Mouse (Mus musculus) forebrain, embryonic 15.5 days (tissue): ENCODE data around the gene Ablim2. TPM values are rescaled to one million over a fixed set of nuclear protein-coding genes. Genes with fewer than 3 reads are reported as not detected.
A peak's percentile ranks its signal among the peaks of the same experiment; 100 is the strongest.

Experiments
- ATAC-seq: fragments of 200-750 bp; cut with Nextera tagmentation; replicated peaks from 2 replicates; pipeline ENCODE4 v1.8.0; 2017; ENCODE audit warnings: mild to moderate bottlenecking, moderate TSS enrichment, moderate library complexity
- H3K27ac ChIP-seq: fragments of 300-500 bp; sonication (generic); replicated peaks from 2 replicates; pipeline ENCODE4 v1.5.1; 2015; ENCODE audit warnings: mild to moderate bottlenecking, inconsistent platforms
- H3K27me3 ChIP-seq: fragments of 300-500 bp; sonication (generic); 2 replicates; pipeline ENCODE4 v1.6.1; 2015; ENCODE audit warnings: inconsistent platforms
- H3K36me3 ChIP-seq: fragments of 300-500 bp; sonication (generic); 2 replicates; pipeline ENCODE4 v1.6.1; 2015; ENCODE audit warnings: mild to moderate bottlenecking, inconsistent platforms
- H3K4me1 ChIP-seq: fragments of 300-500 bp; sonication (generic); 2 replicates; pipeline ENCODE4 v1.6.1; 2015; ENCODE audit warnings: inconsistent platforms
- H3K4me2 ChIP-seq: fragments of 300-500 bp; sonication (generic); replicated peaks from 2 replicates; pipeline ENCODE4 v1.6.1; 2015; ENCODE audit warnings: mild to moderate bottlenecking, inconsistent platforms
- H3K4me3 ChIP-seq: fragments of 300-500 bp; sonication (generic); 2 replicates; pipeline ENCODE4 v1.5.1; 2015; ENCODE audit warnings: mild to moderate bottlenecking, inconsistent platforms
- H3K9ac ChIP-seq: fragments of 300-500 bp; sonication (generic); replicated peaks from 2 replicates; pipeline ENCODE4 v1.6.1; 2015; ENCODE audit warnings: mild to moderate bottlenecking, inconsistent platforms
- H3K9me3 ChIP-seq: fragments of 300-500 bp; sonication (generic); 2 replicates; pipeline ENCODE4 v1.6.1; 2016; ENCODE audit warnings: inconsistent platforms
- WGBS: fragments of 180-500 bp; shearing (Covaris S2); methylation state at CpG from one replicate; pipeline ENCODE4 v1.1.7; 2015; ENCODE audit warnings: mixed read lengths; 5-methylcytosine and 5-hydroxymethylcytosine counted together
- polyA plus RNA-seq: library from polyadenylated mRNA; unstranded; fragments of >200 nt; fragmentation: Nextera tagmentation; extraction: Ambion mirVana; gene quantifications from 2 replicates; pipeline ENCODE4 v1.2.1, GENCODE M21; 2015

The Ablim2 gene
- 8.5 and 9.1 TPM in 2 replicates for polyA plus RNA-seq

- no peaks in the 10 kb centered on the region for H3K9me3 ChIP-seq
- peaks cover 34% of the 10 kb centered on the region for H3K27me3 ChIP-seq
- WGBS: under 1% methylated on average over 34 of the region's 35 CpGs
- H3K27ac ChIP-seq: peak within 1 kb of the TSS; percentile 76
- no peaks in the 10 kb centered on the region for H3K36me3 ChIP-seq
- H3K4me2 ChIP-seq: peak within 1 kb of the TSS; percentile 93
- peaks cover 12% of the 10 kb centered on the region for H3K4me1 ChIP-seq
- H3K9ac ChIP-seq: peak within 1 kb of the TSS; percentile 55
- ATAC-seq: peak; percentile 98
- H3K4me3 ChIP-seq: peak within 1 kb of the TSS; percentile 64
Measured at GRCm38 (mm10) chr5:35757639-35758001, at the start of gene Ablim2. Gene Ablim2 (plus strand): TSS chr5:35757880.

GRCm38 (mm10) chr5:35710481-35710880 is 47.2 kb upstream of the Ablim2 start:
- Histone ChIP-seq H3K27me3 (no peaks in the 10 kb centered on the region), H3K9ac (no peak overlapping the region), H3K4me1 (no peaks in the 10 kb centered on the region), H3K36me3 (no peaks in the 10 kb centered on the region), H3K4me3 (no peak overlapping the region), H3K4me2 (no peak overlapping the region), H3K27ac (no peak overlapping the region), H3K9me3 (no peaks in the 10 kb centered on the region)
- WGBS: 74% methylated on average over 3 of the region's 3 CpGs
- no peak for ATAC-seq

DNA sequence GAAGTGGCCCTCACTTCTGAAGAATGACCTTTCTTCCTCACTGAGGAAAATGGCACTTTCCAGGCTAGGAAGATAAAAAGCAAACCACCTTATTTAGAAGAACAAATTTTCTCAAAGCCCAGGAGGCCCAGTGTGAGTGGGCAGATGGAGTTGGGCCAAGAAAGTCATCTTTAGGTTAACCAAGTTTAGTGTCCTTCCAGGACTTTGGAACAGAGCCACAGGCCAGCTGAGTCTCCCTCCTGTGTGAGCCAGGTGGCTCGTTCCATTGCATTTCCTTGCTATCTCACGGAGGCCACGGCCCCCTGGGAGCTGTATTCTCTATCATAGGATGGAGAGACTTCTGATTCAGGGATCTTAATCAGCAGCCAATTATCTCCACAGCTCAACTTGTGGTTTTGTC is 46.7 kb upstream of the Ablim2 start:
- H3K4me1 ChIP-seq: no peaks in the 10 kb centered on the region
- WGBS: 55% methylated on average over 3 of the region's 3 CpGs
- H3K9me3 ChIP-seq: no peaks in the 10 kb centered on the region
- no peak overlapping the region for H3K4me2 ChIP-seq
- no peak overlapping the region for H3K9ac ChIP-seq
- H3K36me3 ChIP-seq: no peaks in the 10 kb centered on the region
- H3K27me3 ChIP-seq: no peaks in the 10 kb centered on the region
- no peak for ATAC-seq
- H3K4me3 ChIP-seq: no peak overlapping the region
- H3K27ac ChIP-seq: no peak overlapping the region

GRCm38 (mm10) chr5:35712517-35712916 is 45.2 kb upstream of the Ablim2 start:
- H3K9me3 ChIP-seq: no peaks in the 10 kb centered on the region
- no peaks in the 10 kb centered on the region for H3K4me1 ChIP-seq
- 78% methylated on average over 5 of the region's 5 CpGs for WGBS
- no peak overlapping the region for H3K4me3 ChIP-seq
- no peak overlapping the region for H3K9ac ChIP-seq
- no peaks in the 10 kb centered on the region for H3K27me3 ChIP-seq
- H3K27ac ChIP-seq: no peak overlapping the region
- H3K36me3 ChIP-seq: no peaks in the 10 kb centered on the region
- H3K4me2 ChIP-seq: no peak overlapping the region
- ATAC-seq: no peak

- H3K9ac ChIP-seq: no peak overlapping the region
- H3K4me2 ChIP-seq: no peak overlapping the region
- no peaks in the 10 kb centered on the region for H3K36me3 ChIP-seq
- H3K27ac ChIP-seq: no peak overlapping the region
- WGBS: 51% methylated on average over 13 of the region's 13 CpGs
- no peaks in the 10 kb centered on the region for H3K4me1 ChIP-seq
- peak; percentile 89 for ATAC-seq
- H3K4me3 ChIP-seq: no peak overlapping the region
- H3K27me3 ChIP-seq: no peaks in the 10 kb centered on the region
- H3K9me3 ChIP-seq: no peaks in the 10 kb centered on the region
Measured at GRCm38 (mm10) chr5:35713649-35714354, 43.9 kb upstream of the Ablim2 start.

- Histone ChIP-seq H3K27ac (no peak overlapping the region), H3K9ac (no peak overlapping the region), H3K4me3 (no peak overlapping the region), H3K27me3 (no peaks in the 10 kb centered on the region), H3K9me3 (no peaks in the 10 kb centered on the region), H3K36me3 (no peaks in the 10 kb centered on the region), H3K4me1 (no peaks in the 10 kb centered on the region), H3K4me2 (no peak overlapping the region)
- WGBS: 82% methylated on average over 5 of the region's 5 CpGs
- ATAC-seq: no peak
Measured at GRCm38 (mm10) chr5:35717455-35717854, 40.2 kb upstream of the Ablim2 start.

DNA sequence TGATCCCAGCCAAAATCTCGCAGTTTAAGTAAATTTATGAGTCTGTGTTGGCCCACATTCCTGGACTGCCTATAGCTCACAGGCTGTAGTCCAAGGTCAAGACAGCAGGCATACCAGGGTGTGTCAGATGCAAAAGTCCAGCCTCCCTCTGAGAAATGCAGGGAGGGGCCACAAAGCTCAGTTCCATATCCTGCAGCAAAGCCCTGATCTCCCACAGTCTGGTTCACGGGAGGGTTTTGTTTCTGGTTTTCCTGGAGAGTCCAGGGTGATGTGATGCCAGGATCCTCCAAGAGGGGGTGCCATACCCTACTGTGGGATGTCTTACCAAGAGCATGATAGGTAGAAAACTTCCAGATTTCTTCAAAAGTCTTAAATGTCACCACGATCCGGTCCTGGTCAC is 39.7 kb upstream of the Ablim2 start:
- no peaks in the 10 kb centered on the region for H3K27me3 ChIP-seq
- no peaks in the 10 kb centered on the region for H3K4me1 ChIP-seq
- no peak overlapping the region for H3K27ac ChIP-seq
- no peaks in the 10 kb centered on the region for H3K36me3 ChIP-seq
- 63% methylated on average over 4 of the region's 4 CpGs for WGBS
- H3K9me3 ChIP-seq: no peaks in the 10 kb centered on the region
- no peak for ATAC-seq
- H3K4me3 ChIP-seq: no peak overlapping the region
- H3K4me2 ChIP-seq: no peak overlapping the region
- no peak overlapping the region for H3K9ac ChIP-seq

DNA sequence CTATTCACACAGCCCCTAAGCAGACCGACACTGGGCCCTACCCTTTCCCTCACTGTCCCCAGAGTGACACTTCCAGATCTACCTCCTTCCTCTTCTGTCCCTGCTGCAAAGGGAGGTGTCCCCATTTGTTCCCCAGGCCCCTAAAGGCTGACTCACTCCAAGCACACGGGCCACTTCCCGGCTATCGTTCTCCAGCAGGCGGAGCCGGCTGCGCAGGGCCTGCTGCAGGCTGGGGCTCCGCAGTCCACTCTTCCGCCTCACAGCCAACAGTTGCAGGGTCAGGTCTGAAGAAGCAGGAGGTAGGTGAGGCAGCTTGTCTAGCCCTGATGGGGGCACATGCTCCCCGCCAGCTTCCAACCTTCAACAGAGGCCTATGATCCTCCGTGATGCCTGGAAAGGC is 38.9 kb upstream of the Ablim2 start:
- H3K27ac ChIP-seq: no peak overlapping the region
- H3K9me3 ChIP-seq: no peaks in the 10 kb centered on the region
- no peaks in the 10 kb centered on the region for H3K4me1 ChIP-seq
- H3K36me3 ChIP-seq: no peaks in the 10 kb centered on the region
- no peak overlapping the region for H3K4me3 ChIP-seq
- 84% methylated on average over 11 of the region's 11 CpGs for WGBS
- no peak for ATAC-seq
- H3K4me2 ChIP-seq: no peak overlapping the region
- H3K9ac ChIP-seq: no peak overlapping the region
- no peaks in the 10 kb centered on the region for H3K27me3 ChIP-seq

DNA sequence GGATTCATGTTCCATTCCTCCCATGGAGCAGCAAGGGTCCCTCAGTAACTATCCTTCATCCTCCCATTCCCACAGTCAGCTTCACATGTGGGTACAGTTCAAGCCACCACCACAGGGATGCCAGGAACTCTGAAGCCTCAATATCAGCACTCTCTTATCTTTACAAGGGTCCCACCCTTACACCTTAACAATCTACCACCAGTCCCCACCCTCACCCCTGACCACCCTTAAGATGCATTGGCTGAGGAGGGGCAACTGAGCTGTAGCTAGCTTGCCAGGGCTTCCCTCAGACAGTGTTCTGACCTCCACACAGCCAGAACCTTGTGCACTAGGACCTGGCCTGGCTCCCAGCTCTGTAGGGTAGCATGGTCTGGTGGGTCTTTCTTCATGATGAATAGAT is 38.3 kb upstream of the Ablim2 start:
- ATAC-seq: no peak
- H3K4me3 ChIP-seq: no peak overlapping the region
- H3K4me2 ChIP-seq: no peak overlapping the region
- H3K4me1 ChIP-seq: no peaks in the 10 kb centered on the region
- H3K27me3 ChIP-seq: no peaks in the 10 kb centered on the region
- H3K27ac ChIP-seq: no peak overlapping the region
- no peaks in the 10 kb centered on the region for H3K9me3 ChIP-seq
- no peak overlapping the region for H3K9ac ChIP-seq
- no peaks in the 10 kb centered on the region for H3K36me3 ChIP-seq

GRCm38 (mm10) chr5:35719880-35720279 is 37.8 kb upstream of the Ablim2 start:
- no peak overlapping the region for H3K4me3 ChIP-seq
- no peaks in the 10 kb centered on the region for H3K4me1 ChIP-seq
- H3K4me2 ChIP-seq: no peak overlapping the region
- no peak overlapping the region for H3K9ac ChIP-seq
- no peaks in the 10 kb centered on the region for H3K27me3 ChIP-seq
- H3K36me3 ChIP-seq: no peaks in the 10 kb centered on the region
- 88% methylated on average over 1 of the region's 1 CpGs for whole genome bisulfite sequencing
- no peaks in the 10 kb centered on the region for H3K9me3 ChIP-seq
- no peak overlapping the region for H3K27ac ChIP-seq
- no peak for ATAC-seq

DNA sequence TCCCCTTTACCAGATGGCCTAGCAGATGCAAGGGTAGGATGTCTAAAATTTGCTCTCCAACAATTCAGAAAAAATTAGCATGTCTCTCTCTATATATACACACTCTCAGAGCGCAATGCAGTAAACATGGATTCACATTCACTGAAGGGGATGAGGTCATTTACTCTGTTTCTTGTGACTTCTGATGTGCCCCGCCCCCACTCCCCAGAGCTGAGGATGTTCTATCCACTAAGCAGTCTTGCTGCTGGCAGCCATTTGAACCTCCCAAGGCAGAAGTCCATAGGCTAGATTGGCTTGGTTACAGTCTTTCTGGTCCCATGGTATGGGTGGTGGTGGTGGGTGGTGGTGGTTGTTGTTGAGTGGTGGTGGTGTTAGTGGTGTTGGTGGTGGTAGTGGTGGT is 35.7 kb upstream of the Ablim2 start:
- no peak overlapping the region for H3K27ac ChIP-seq
- H3K4me2 ChIP-seq: no peak overlapping the region
- H3K27me3 ChIP-seq: no peaks in the 10 kb centered on the region
- 95% methylated on average over 2 of the region's 2 CpGs for WGBS
- ATAC-seq: no peak
- H3K4me1 ChIP-seq: no peaks in the 10 kb centered on the region
- no peaks in the 10 kb centered on the region for H3K36me3 ChIP-seq
- no peak overlapping the region for H3K4me3 ChIP-seq
- H3K9ac ChIP-seq: no peak overlapping the region
- H3K9me3 ChIP-seq: no peaks in the 10 kb centered on the region

- Histone ChIP-seq H3K4me1 (no peaks in the 10 kb centered on the region), H3K27me3 (no peaks in the 10 kb centered on the region), H3K4me2 (no peak overlapping the region), H3K9me3 (no peaks in the 10 kb centered on the region), H3K9ac (no peak overlapping the region), H3K36me3 (no peaks in the 10 kb centered on the region), H3K27ac (no peak overlapping the region), H3K4me3 (no peak overlapping the region)
- ATAC-seq: no peak
- WGBS: 69% methylated on average over 2 of the region's 2 CpGs
Measured at GRCm38 (mm10) chr5:35722654-35723053, 35.0 kb upstream of the Ablim2 start.

DNA sequence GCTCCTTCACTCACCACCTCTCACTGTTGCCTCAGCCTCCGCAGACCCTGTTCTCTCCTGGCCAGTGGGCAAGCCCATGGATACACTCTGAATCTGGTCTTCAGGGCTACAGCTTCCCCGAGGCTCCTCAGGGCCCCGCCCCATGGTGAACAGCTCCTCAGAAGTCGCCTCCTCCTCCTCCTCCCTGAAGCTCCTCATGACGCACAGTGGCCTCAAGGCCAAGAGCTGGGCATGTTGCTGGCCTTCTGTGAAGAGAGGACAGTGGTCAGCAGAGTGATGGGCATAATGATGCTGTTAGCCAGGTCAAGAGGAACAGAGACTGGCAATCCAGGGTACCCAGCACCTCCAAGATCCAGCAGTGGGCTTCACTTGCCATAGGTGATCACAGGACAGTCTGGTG is 33.8 kb upstream of the Ablim2 start:
- no peak overlapping the region for H3K27ac ChIP-seq
- no peaks in the 10 kb centered on the region for H3K9me3 ChIP-seq
- no peaks in the 10 kb centered on the region for H3K36me3 ChIP-seq
- no peak overlapping the region for H3K4me3 ChIP-seq
- ATAC-seq: no peak
- H3K9ac ChIP-seq: no peak overlapping the region
- WGBS: 82% methylated on average over 5 of the region's 5 CpGs
- no peaks in the 10 kb centered on the region for H3K27me3 ChIP-seq
- no peak overlapping the region for H3K4me2 ChIP-seq
- H3K4me1 ChIP-seq: no peaks in the 10 kb centered on the region
